Mouse (Mus musculus) left cerebral cortex, postnatal 25 days (tissue): ENCODE measurements around the gene Cog6. TPM values are rescaled to one million over a fixed set of nuclear protein-coding genes. Genes with fewer than 3 reads are reported as not detected.

Experiments
- total RNA-seq, 2 experiments: library from RNA; stranded (reverse); gene quantifications; 2 replicates each; pipeline ENCODE4 v1.2.3; 2021

Cog6 gene
- total RNA-seq, 2 experiments from 2014 or later: 39.6 to 40.3 TPM

Other genes with a start within 250 kb of the Cog6 start
- 10 to 100 TPM; 30.6 to 34.5 TPM for gene Lhfp, start 24.3 kb upstream of the Cog6 start, total RNA-seq